Mouse (Mus musculus) stomach, embryonic 16.5 days (tissue): ENCODE results near the gene Wsb2. TPM values are rescaled to one million over a fixed set of nuclear protein-coding genes. Genes with fewer than 3 reads are reported as not detected.
"Not testable (repeated sequence)": the region's sequence is repeated elsewhere in the genome, so short reads cannot be mapped to it uniquely, and the experiment has no call there.

Source experiments
- ATAC-seq: fragments of 200-750 bp; cut with Nextera tagmentation; 2 replicates; pipeline ENCODE4 v1.8.0; 2017; ENCODE audit warnings: moderate number of reproducible peaks, moderate TSS enrichment; ENCODE audit not compliant: insufficient read depth, low FRiP score
- H3K27ac ChIP-seq: fragments of 300-500 bp; sonication (generic); 2 replicates; pipeline ENCODE4 v1.5.1; 2014; ENCODE audit warnings: low read length
- H3K27me3 ChIP-seq: fragments of 300-500 bp; sonication (generic); 2 replicates; pipeline ENCODE4 v1.6.1; 2014; ENCODE audit warnings: low read length, control low read depth, mixed read lengths; ENCODE audit not compliant: control insufficient read depth, insufficient read depth
- H3K36me3 ChIP-seq: fragments of 300-500 bp; sonication (generic); 2 replicates; pipeline ENCODE4 v1.6.1; 2014; ENCODE audit warnings: low read length; ENCODE audit not compliant: control insufficient read depth, insufficient read depth
- H3K4me1 ChIP-seq: fragments of 300-500 bp; sonication (generic); 2 replicates; pipeline ENCODE4 v1.6.1; 2014; ENCODE audit warnings: low read length, control low read depth, mixed read lengths; ENCODE audit not compliant: control insufficient read depth, insufficient read depth
- H3K4me2 ChIP-seq: fragments of 300-500 bp; sonication (generic); 2 replicates; pipeline ENCODE4 v1.6.1; 2014; ENCODE audit warnings: low read depth, low read length, mixed read lengths
- H3K4me3 ChIP-seq: fragments of 300-500 bp; sonication (generic); replicated peaks from 2 replicates; pipeline ENCODE4 v1.5.1; 2014; ENCODE audit warnings: mild to moderate bottlenecking, low read length
- H3K9ac ChIP-seq: fragments of 300-500 bp; sonication (generic); 2 replicates; pipeline ENCODE4 v1.6.1; 2014; ENCODE audit warnings: low read length
- H3K9me3 ChIP-seq: fragments of 300-500 bp; sonication (generic); replicated peaks from 2 replicates; pipeline ENCODE4 v1.6.1; 2016; ENCODE audit warnings: low read length, control low read depth; ENCODE audit not compliant: control insufficient read depth
- WGBS: fragments of 180-500 bp; shearing (Covaris S2); extraction: QIAGEN DNeasy Blood & Tissue Kit; methylation state at CpG from one replicate; pipeline ENCODE4 v1.1.7; 2014; 5-methylcytosine and 5-hydroxymethylcytosine counted together
- polyA plus RNA-seq: library from polyadenylated mRNA; unstranded; fragments of >200 nt; fragmentation: Nextera tagmentation; extraction: Ambion mirVana; gene quantifications from 2 replicates; pipeline ENCODE4 v1.2.1, GENCODE M21; 2015

Wsb2 gene
- polyA plus RNA-seq, 1 experiment from 2014 or later = 35.0 TPM

DNA sequence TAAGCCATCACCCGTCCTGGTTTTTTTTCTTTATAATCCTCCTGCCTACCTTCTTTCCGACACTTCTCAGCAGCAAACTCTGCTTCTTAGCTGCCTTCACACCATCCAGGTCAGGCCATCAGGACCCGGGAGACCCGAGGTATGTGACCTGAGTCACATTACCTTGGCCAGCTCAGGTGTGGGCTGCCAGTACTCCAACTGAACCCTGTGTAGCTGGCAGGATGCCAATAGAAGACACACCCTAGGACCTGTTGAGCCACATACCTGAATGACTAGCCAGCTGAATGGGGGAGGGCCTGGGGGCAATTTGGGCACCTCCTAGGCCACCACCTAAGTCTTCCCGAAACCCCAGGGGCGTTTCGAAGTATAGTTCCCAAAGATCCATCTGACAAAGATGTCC, 26.6 kb upstream of the Wsb2 start:
- Histone ChIP-seq H3K4me3 (no peak overlapping the region), H3K9me3 (peaks cover 4% of the 10 kb centered on the region; the same call in 1 of the 2 replicates), H3K27ac (peak overlapping the region; percentile 36; the same call in 1 of the 2 replicates), H3K27me3 (no peaks in the 10 kb centered on the region), H3K9ac (no peak overlapping the region), H3K4me1 (no peaks in the 10 kb centered on the region), H3K4me2 (no peak overlapping the region), H3K36me3 (peaks cover 9% of the 10 kb centered on the region)
- peak; percentile 87 for ATAC-seq
- WGBS = 69% methylated on average over 7 of the region's 7 CpGs

DNA sequence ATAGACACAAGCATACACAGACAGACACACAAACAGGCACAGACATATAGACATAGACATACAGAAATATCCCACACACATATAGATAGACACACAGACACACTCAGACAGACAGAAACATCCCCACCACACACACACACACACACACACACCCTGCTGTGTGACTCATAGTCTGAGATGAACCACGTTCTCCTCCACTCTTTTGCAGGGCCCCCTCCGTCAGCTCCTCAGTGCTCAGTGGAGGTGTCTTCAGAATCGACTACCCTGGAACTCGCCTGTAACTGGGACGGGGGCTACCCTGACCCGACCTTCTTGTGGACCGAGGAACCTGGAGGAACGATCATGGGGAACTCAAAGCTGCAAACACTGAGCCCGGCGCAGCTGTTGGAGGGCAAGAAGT, 19.1 kb upstream of the Wsb2 start:
- Histone ChIP-seq H3K9me3 (peaks cover 4% of the 10 kb centered on the region; the same call in 1 of the 2 replicates), H3K36me3 (peaks cover 21% of the 10 kb centered on the region), H3K9ac (no peak overlapping the region), H3K27me3 (no peaks in the 10 kb centered on the region), H3K27ac (no peak overlapping the region), H3K4me1 (no peaks in the 10 kb centered on the region), H3K4me3 (no peak overlapping the region), H3K4me2 (no peak overlapping the region)
- no peak for ATAC-seq
- 81% methylated on average over 10 of the region's 10 CpGs for WGBS

- no peaks in the 10 kb centered on the region for H3K4me1 ChIP-seq
- no peak overlapping the region for H3K4me2 ChIP-seq
- ATAC-seq = no peak
- H3K9me3 ChIP-seq = peaks cover 4% of the 10 kb centered on the region; the same call in 1 of the 2 replicates
- H3K27ac ChIP-seq = no peak overlapping the region
- 82% methylated on average over 8 of the region's 8 CpGs for WGBS
- H3K27me3 ChIP-seq = no peaks in the 10 kb centered on the region
- H3K9ac ChIP-seq = no peak overlapping the region
- no peak overlapping the region for H3K4me3 ChIP-seq
- peaks cover 24% of the 10 kb centered on the region for H3K36me3 ChIP-seq
Observed at GRCm38 (mm10) chr5:117338503-117338902, 18.6 kb upstream of the Wsb2 start.

GRCm38 (mm10) chr5:117340081-117340480, 17.0 kb upstream of the Wsb2 start:
- H3K9ac ChIP-seq = no peak overlapping the region
- H3K36me3 ChIP-seq = peaks cover 25% of the 10 kb centered on the region
- 75% methylated on average over 6 of the region's 6 CpGs for WGBS
- H3K4me2 ChIP-seq = no peak overlapping the region
- no peak overlapping the region for H3K4me3 ChIP-seq
- H3K27ac ChIP-seq = no peak overlapping the region
- ATAC-seq = no peak
- H3K4me1 ChIP-seq = no peaks in the 10 kb centered on the region
- H3K9me3 ChIP-seq = no peaks in the 10 kb centered on the region
- no peaks in the 10 kb centered on the region for H3K27me3 ChIP-seq

GRCm38 (mm10) chr5:117341896-117342295, 15.2 kb upstream of the Wsb2 start:
- Histone ChIP-seq H3K4me2 (no peak overlapping the region), H3K27me3 (no peaks in the 10 kb centered on the region), H3K27ac (no peak overlapping the region), H3K36me3 (peaks cover 21% of the 10 kb centered on the region; the same call in 1 of the 2 replicates), H3K9ac (no peak overlapping the region), H3K9me3 (no peaks in the 10 kb centered on the region), H3K4me1 (no peaks in the 10 kb centered on the region), H3K4me3 (no peak overlapping the region)
- no peak for ATAC-seq
- WGBS = 76% methylated on average over 6 of the region's 6 CpGs

GRCm38 (mm10) chr5:117344496-117344895, 12.6 kb upstream of the Wsb2 start:
- H3K9me3 ChIP-seq, H3K4me2 ChIP-seq, H3K27me3 ChIP-seq, ATAC-seq, H3K4me3 ChIP-seq, H3K27ac ChIP-seq, H3K9ac ChIP-seq, H3K4me1 ChIP-seq: not testable (repeated sequence)
- WGBS = 87% methylated on average over 5 of the region's 5 CpGs
- peaks cover 14% of the 10 kb centered on the region; the same call in 1 of the 2 replicates for H3K36me3 ChIP-seq

DNA sequence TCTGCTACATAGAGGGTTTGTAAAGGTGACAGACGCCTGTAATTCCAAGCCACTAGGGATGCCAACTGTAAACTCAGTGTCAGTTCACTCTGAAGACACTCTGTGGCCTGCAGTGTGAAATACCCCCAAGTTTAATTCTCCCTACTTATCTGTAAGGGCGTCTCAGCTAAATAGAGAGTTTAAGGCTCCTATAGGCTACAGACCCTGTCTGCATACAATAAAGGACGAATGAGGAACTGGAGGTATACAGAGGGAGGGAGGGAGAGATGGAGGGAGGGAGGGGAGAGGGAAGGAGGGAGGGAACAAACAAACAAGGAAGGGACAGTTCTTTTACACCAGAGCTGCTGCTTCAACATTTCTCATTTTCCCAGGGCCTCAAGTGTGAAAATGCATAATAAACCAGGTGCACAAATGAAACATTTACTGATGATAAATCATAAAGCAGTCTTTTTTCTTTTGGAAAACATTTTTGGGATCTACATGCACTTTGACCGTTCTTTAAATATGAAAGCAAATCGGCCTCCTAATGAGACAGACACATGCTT, 11.6 kb upstream of the Wsb2 start:
- H3K4me1 ChIP-seq = no peaks in the 10 kb centered on the region
- no peak for ATAC-seq
- H3K9ac ChIP-seq = no peak overlapping the region
- H3K4me2 ChIP-seq = no peak overlapping the region
- 76% methylated on average over 5 of the region's 5 CpGs for WGBS
- no peaks in the 10 kb centered on the region for H3K27me3 ChIP-seq
- no peaks in the 10 kb centered on the region for H3K9me3 ChIP-seq
- H3K36me3 ChIP-seq = peaks cover 9% of the 10 kb centered on the region; the same call in 1 of the 2 replicates
- H3K4me3 ChIP-seq = no peak overlapping the region
- no peak overlapping the region for H3K27ac ChIP-seq

DNA sequence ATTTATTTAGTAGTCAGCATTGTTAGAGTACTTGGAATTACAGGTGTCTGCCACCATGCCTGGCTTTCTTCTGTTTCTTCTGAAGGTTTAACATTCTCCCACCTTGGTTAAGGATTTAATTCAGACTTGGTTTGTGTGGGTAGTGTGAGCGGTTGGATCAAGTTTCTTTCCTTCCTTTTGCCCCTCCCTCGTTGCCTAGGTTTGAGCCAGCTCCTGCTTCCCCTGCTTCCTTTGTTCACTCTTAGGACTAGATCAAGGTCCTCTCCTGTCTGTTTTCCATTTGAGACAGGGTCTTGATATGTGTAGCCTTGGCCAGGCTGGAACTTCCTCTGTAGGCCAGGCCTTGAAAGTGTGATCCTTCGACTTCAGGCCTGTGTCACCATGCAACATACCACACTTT, 10.8 kb upstream of the Wsb2 start:
- Histone ChIP-seq H3K36me3 (peaks cover 9% of the 10 kb centered on the region; the same call in 1 of the 2 replicates), H3K4me3 (no peak overlapping the region), H3K4me1 (no peaks in the 10 kb centered on the region), H3K9me3 (no peaks in the 10 kb centered on the region), H3K27ac (no peak overlapping the region), H3K4me2 (no peak overlapping the region), H3K27me3 (no peaks in the 10 kb centered on the region), H3K9ac (no peak overlapping the region)
- ATAC-seq = no peak
- 68% methylated on average over 3 of the region's 3 CpGs for WGBS

GRCm38 (mm10) chr5:117347011-117347410, 10.1 kb upstream of the Wsb2 start:
- Histone ChIP-seq H3K4me2 (no peak overlapping the region), H3K9ac (no peak overlapping the region), H3K36me3 (peaks cover 9% of the 10 kb centered on the region; the same call in 1 of the 2 replicates), H3K27ac (no peak overlapping the region), H3K9me3 (no peaks in the 10 kb centered on the region), H3K4me3 (no peak overlapping the region), H3K27me3 (no peaks in the 10 kb centered on the region), H3K4me1 (no peaks in the 10 kb centered on the region)
- no peak for ATAC-seq
- 72% methylated on average over 5 of the region's 5 CpGs for WGBS
